ENCODE assay signal across 28 mouse cellular contexts in the genomic region with DNA sequence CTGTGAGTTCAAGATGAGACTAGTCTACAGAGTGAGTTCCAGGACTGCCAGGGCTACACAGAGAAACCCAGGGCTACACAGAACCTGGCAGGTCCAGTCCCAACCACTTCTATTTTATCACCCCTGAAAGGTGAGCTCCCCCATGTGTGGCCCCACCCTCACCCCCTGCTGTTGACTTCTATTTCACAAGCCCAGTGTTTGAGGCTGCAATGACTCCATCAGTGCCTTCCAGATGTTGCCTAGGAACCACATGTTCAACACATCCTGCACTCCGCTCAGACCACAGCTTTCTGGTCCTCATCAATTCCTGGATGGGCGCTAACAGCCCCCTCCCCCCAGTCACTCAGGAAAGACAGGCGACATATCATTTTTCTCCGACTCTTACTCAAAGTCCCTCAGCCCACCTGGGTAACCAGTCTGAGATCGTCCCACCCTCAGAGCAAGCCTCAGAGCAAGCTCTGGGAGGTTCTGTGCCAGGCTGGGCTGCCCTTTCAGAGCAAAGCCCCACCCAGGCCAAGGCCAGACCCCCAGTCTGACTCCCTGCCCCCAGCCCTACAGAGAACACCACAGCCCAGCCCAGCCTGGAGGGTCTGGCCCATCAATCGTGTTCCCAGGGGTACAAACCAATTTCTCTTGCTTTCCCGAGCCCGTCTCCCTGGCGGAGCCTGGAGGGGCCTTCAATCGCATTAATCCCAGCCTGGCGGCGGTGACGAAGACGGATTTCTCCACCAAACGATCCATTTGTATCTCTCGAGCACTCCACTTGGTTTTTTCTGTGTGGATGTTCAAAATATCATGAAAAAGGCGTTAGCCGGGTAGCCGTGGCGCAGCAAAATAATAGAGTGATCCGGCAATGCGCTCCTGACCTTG. TPM values are rescaled to one million over a fixed set of nuclear protein-coding genes. Genes with fewer than 3 reads are reported as not detected.
DNase-seq lines count a peak whose midpoint lies in the region; ATAC-seq lines count a peak whose summit lies in the region.
"Had no signal": no experiment of that assay in that cellular context is flagged by ENCODE, and none has a peak within 500 bp of the region (broad histone marks: within the 10 kb centered on the region; RNA-seq: fewer than 3 reads in every experiment).

No protein-coding gene starts in this region.

- no peaks in the 10 kb centered on the region for H3K36me3 ChIP-seq in hindbrain, embryonic 11.5 days (ENCODE audit: control insufficient read depth, insufficient read depth, low read length)
- no peaks in the 10 kb centered on the region for H3K36me3 ChIP-seq in hindbrain, embryonic 16.5 days (ENCODE audit: control insufficient read depth, insufficient read depth, low read length)
- no peaks in the 10 kb centered on the region for H3K36me3 ChIP-seq in hindbrain, embryonic 13.5 days
- no peaks in the 10 kb centered on the region for H3K36me3 ChIP-seq in neural tube, embryonic 13.5 days
- H3K36me3 ChIP-seq: embryonic facial prominence, embryonic 15.5 days; forebrain, embryonic 10.5 days; forebrain, embryonic 15.5 days; G1E; heart, embryonic 15.5 days had no signal

- DNase-seq in hindbrain, embryonic 11.5 days (ENCODE audit: low spot score), result peak; percentile 58
- peak; percentile 75 for DNase-seq in ES-CJ7 (ENCODE audit: low read depth, low spot score)
- DNase-seq in urinary bladder, postnatal 4 days (ENCODE audit: low spot score in 2 of 2), result no peak
- DNase-seq in adrenal gland, adult 2 months, result no peak
- DNase-seq: adrenal gland, adult 8-10 months; cerebellum, adult 11 months; cerebellum, adult 8-10 months; cerebellum, postnatal 14 days; embryo, embryonic 11 days; gastrocnemius, postnatal 10 days; heart, adult 2 months; heart, postnatal 14 days had no signal

- H3K4me3 ChIP-seq in hindbrain, embryonic 11.5 days (ENCODE audit: low read depth, low read length), result no peak overlapping the region
- H3K4me3 ChIP-seq in hindbrain, embryonic 16.5 days (ENCODE audit: low read length), result no peak overlapping the region
- no peak overlapping the region for H3K4me3 ChIP-seq in hindbrain, embryonic 13.5 days
- no peak overlapping the region for H3K4me3 ChIP-seq in neural tube, embryonic 13.5 days
- H3K4me3 ChIP-seq: embryonic facial prominence, embryonic 15.5 days; erythroblast, embryonic 14.5 days; forebrain, embryonic 10.5 days; forebrain, embryonic 15.5 days; heart, adult 2 months; heart, embryonic 15.5 days had no signal

- peaks cover 13% of the 10 kb centered on the region for H3K4me1 ChIP-seq in hindbrain, embryonic 11.5 days (replicated peaks; ENCODE audit: control insufficient read depth, insufficient read depth, low read length)
- peaks cover 8% of the 10 kb centered on the region for H3K4me1 ChIP-seq in hindbrain, embryonic 16.5 days (ENCODE audit: control insufficient read depth, insufficient read depth, low read depth, low read length)
- peaks cover 29% of the 10 kb centered on the region for H3K4me1 ChIP-seq in hindbrain, embryonic 13.5 days (replicated peaks)
- H3K4me1 ChIP-seq in neural tube, embryonic 13.5 days (replicated peaks), result peaks cover 27% of the 10 kb centered on the region

- peaks cover 51% of the 10 kb centered on the region for H3K27me3 ChIP-seq in hindbrain, embryonic 11.5 days (ENCODE audit: control insufficient read depth, insufficient read depth, low read length)
- H3K27me3 ChIP-seq in hindbrain, embryonic 16.5 days (replicated peaks; ENCODE audit: control insufficient read depth, insufficient read depth, low read length), result peaks cover 12% of the 10 kb centered on the region
- peaks cover 77% of the 10 kb centered on the region for H3K27me3 ChIP-seq in hindbrain, embryonic 13.5 days
- H3K27me3 ChIP-seq in neural tube, embryonic 13.5 days, result peaks cover 69% of the 10 kb centered on the region

- no peak overlapping the region for H3K9ac ChIP-seq in hindbrain, embryonic 11.5 days (ENCODE audit: low read depth, low read length)
- no peak overlapping the region for H3K9ac ChIP-seq in hindbrain, embryonic 16.5 days (ENCODE audit: low read depth, low read length)
- no peak overlapping the region for H3K9ac ChIP-seq in hindbrain, embryonic 13.5 days
- peak overlapping the region; percentile 4; the same call in 1 of the 2 replicates for H3K9ac ChIP-seq in neural tube, embryonic 13.5 days
- H3K9ac ChIP-seq: embryonic facial prominence, embryonic 15.5 days; forebrain, embryonic 15.5 days; heart, embryonic 15.5 days had no signal

- H3K27ac ChIP-seq in hindbrain, embryonic 11.5 days (ENCODE audit: low read depth, low read length), result peak overlapping the region; percentile 66
- H3K27ac ChIP-seq in hindbrain, embryonic 16.5 days (ENCODE audit: low read depth, low read length), result no peak overlapping the region
- peak overlapping the region; percentile 55; the same call in 1 of the 2 replicates for H3K27ac ChIP-seq in hindbrain, embryonic 13.5 days
- peak overlapping the region; percentile 42; the same call in 1 of the 2 replicates for H3K27ac ChIP-seq in neural tube, embryonic 13.5 days (replicated peaks)
- H3K27ac ChIP-seq: embryonic facial prominence, embryonic 15.5 days; forebrain, embryonic 10.5 days; forebrain, embryonic 15.5 days; heart, adult 2 months; heart, embryonic 15.5 days had no signal

- 52% methylated on average over 22 of the region's 22 CpGs for WGBS in hindbrain, embryonic 11.5 days
- 49% methylated on average over 22 of the region's 22 CpGs for WGBS in hindbrain, embryonic 16.5 days
- WGBS in hindbrain, embryonic 13.5 days, result 39% methylated on average over 22 of the region's 22 CpGs
- 46% methylated on average over 22 of the region's 22 CpGs for WGBS in neural tube, embryonic 13.5 days

- no peak overlapping the region for H3K4me2 ChIP-seq in hindbrain, embryonic 11.5 days (replicated peaks; ENCODE audit: low read depth, low read length)
- H3K4me2 ChIP-seq in hindbrain, embryonic 16.5 days (ENCODE audit: low read length), result no peak overlapping the region
- no peak overlapping the region for H3K4me2 ChIP-seq in hindbrain, embryonic 13.5 days
- H3K4me2 ChIP-seq in neural tube, embryonic 13.5 days, result 0 out of 2 replicates have a peak overlapping the region, but pooled peaks have one; percentile 4
- H3K4me2 ChIP-seq: embryonic facial prominence, embryonic 15.5 days; forebrain, embryonic 15.5 days; heart, embryonic 11.5 days; heart, embryonic 15.5 days had no signal

- ATAC-seq in hindbrain, embryonic 11.5 days (ENCODE audit: low FRiP score), result peak; percentile 71
- no peak for ATAC-seq in hindbrain, embryonic 16.5 days
- ATAC-seq in hindbrain, embryonic 13.5 days (ENCODE audit: low FRiP score), result no peak
- 0 out of 2 replicates have a peak, but pooled peaks have one; percentile 23 for ATAC-seq in neural tube, embryonic 13.5 days (ENCODE audit: low read depth)
- ATAC-seq in megakaryocyte progenitor cell, adult 5-6 weeks (replicated peaks; ENCODE audit: poor library complexity), result no peak
- ATAC-seq: forebrain, embryonic 15.5 days; inflammation-experienced regulatory T-cells, adult 6 months; intestine, postnatal 0 days had no signal

- no peaks in the 10 kb centered on the region for H3K9me3 ChIP-seq in hindbrain, embryonic 11.5 days (ENCODE audit: control insufficient read depth, low read length)
- H3K9me3 ChIP-seq in hindbrain, embryonic 16.5 days (ENCODE audit: control insufficient read depth, low read length), result 0 out of 2 replicates have a peak, but pooled peaks cover 3% of the 10 kb centered on the region
- no peaks in the 10 kb centered on the region for H3K9me3 ChIP-seq in hindbrain, embryonic 13.5 days
- H3K9me3 ChIP-seq in neural tube, embryonic 13.5 days, result no peaks in the 10 kb centered on the region
- H3K9me3 ChIP-seq: embryonic facial prominence, embryonic 15.5 days; forebrain, embryonic 15.5 days; G1E; heart, embryonic 15.5 days had no signal

RNA-seq across cellular contexts. Expression of a gene that starts 38.9 kb away (rescaled TPM):
- polyA plus RNA-seq in hindbrain, embryonic 11.5 days (2014; fragmentation: Nextera tagmentation; extraction: Ambion mirVana), result 9.3 and 11.1 TPM in 2 replicates
- 11.9 and 12.1 TPM in 2 replicates for polyA plus RNA-seq in hindbrain, embryonic 16.5 days (2015; fragmentation: Nextera tagmentation; extraction: Ambion mirVana)
- polyA plus RNA-seq in hindbrain, embryonic 13.5 days (2015; fragmentation: Nextera tagmentation; extraction: Ambion mirVana), result 17.1 and 17.2 TPM in 2 replicates
- 25.2 and 28.2 TPM in 2 replicates for polyA plus RNA-seq in neural tube, embryonic 13.5 days (2015; fragmentation: Nextera tagmentation; extraction: Ambion mirVana)
- not detected in 2 replicates for total RNA-seq in megakaryocyte progenitor cell, adult 5-6 weeks (2015)
- total RNA-seq in megakaryocyte progenitor cell, adult 5-6 weeks (2017), result not detected in 2 replicates
- not detected for total RNA-seq in adrenal gland, adult 2 months (2021)
- not detected in 2 replicates for polyA plus RNA-seq in adrenal gland, adult 2 months (2012; rRNA removed)
- total RNA-seq: adrenal gland, adult 8-10 months; common myeloid progenitor, adult 5-6 weeks; gastrocnemius, postnatal 10 days; heart, adult 2 months; heart, postnatal 14 days; hematopoietic stem cell, adult 5-6 weeks had no signal
- polyA plus RNA-seq: C2C12; erythroblast, embryonic 14.5 days; G1E; heart, adult 2 months; heart, embryonic 11.5 days; heart, embryonic 15.5 days; inflammation-experienced regulatory T-cells, adult 6 months; intestine, postnatal 0 days had no signal

Comparison
In these comparisons a context has a peak if more than half of its experiments do, and no peak if none do; other contexts are left out.
1. ATAC-seq: peak in hindbrain, embryonic 11.5 days (single experiment) and neural tube, embryonic 13.5 days (single experiment); none in hindbrain, embryonic 16.5 days (single experiment), hindbrain, embryonic 13.5 days (single experiment) and megakaryocyte progenitor cell, adult 5-6 weeks (single experiment).
2. DNase-seq: peak in hindbrain, embryonic 11.5 days (single experiment) and ES-CJ7 (single experiment); none in urinary bladder, postnatal 4 days (0 of 2) and adrenal gland, adult 2 months (single experiment).
3. RNA of a gene that starts 38.9 kb away (polyA plus RNA-seq): 25.2 to 28.2 TPM in neural tube, embryonic 13.5 days, 17.1 to 17.2 TPM in hindbrain, embryonic 13.5 days, 11.9 to 12.1 TPM in hindbrain, embryonic 16.5 days and 9.3 to 11.1 TPM in hindbrain, embryonic 11.5 days; not detected in adrenal gland, adult 2 months; every median in the first group is over 10 times any median in the second.